Mouse (Mus musculus) limb, embryonic 13.5 days (tissue): Measurements from ENCODE around the gene Actr6. TPM values are rescaled to one million over a fixed set of nuclear protein-coding genes. Genes with fewer than 3 reads are reported as not detected.
"Not testable (repeated sequence)": the region's sequence is repeated elsewhere in the genome, so short reads cannot be mapped to it uniquely, and the experiment has no call there.

Experiments used
- ATAC-seq: fragments of 200-750 bp; cut with Nextera tagmentation; 2 replicates; pipeline ENCODE4 v1.8.0; 2017; ENCODE audit warnings: low read depth, moderate number of reproducible peaks, moderate TSS enrichment; ENCODE audit not compliant: low FRiP score
- H3K27ac ChIP-seq: fragments of 300-500 bp; sonication (generic); 2 replicates; pipeline ENCODE4 v1.5.1; 2015; ENCODE audit warnings: inconsistent platforms, mild to moderate bottlenecking, moderate library complexity
- H3K27me3 ChIP-seq: fragments of 300-500 bp; sonication (generic); 2 replicates; pipeline ENCODE4 v1.6.1; 2015; ENCODE audit warnings: mild to moderate bottlenecking, inconsistent platforms
- H3K36me3 ChIP-seq: fragments of 300-500 bp; sonication (generic); 2 replicates; pipeline ENCODE4 v1.6.1; 2015; ENCODE audit warnings: inconsistent platforms, mild to moderate bottlenecking, moderate library complexity
- H3K4me1 ChIP-seq: fragments of 300-500 bp; sonication (generic); 2 replicates; pipeline ENCODE4 v1.6.1; 2015; ENCODE audit warnings: inconsistent platforms
- H3K4me2 ChIP-seq: fragments of 300-500 bp; sonication (generic); replicated peaks from 2 replicates; pipeline ENCODE4 v1.6.1; 2015; ENCODE audit warnings: inconsistent platforms, mild to moderate bottlenecking, moderate library complexity
- H3K4me3 ChIP-seq: fragments of 300-500 bp; sonication (generic); 2 replicates; pipeline ENCODE4 v1.5.1; 2015; ENCODE audit warnings: moderate library complexity, mild to moderate bottlenecking, inconsistent platforms
- H3K9ac ChIP-seq: fragments of 300-500 bp; sonication (generic); 2 replicates; pipeline ENCODE4 v1.6.1; 2015; ENCODE audit warnings: mild to moderate bottlenecking, inconsistent platforms
- H3K9me3 ChIP-seq: fragments of 300-500 bp; sonication (generic); 2 replicates; pipeline ENCODE4 v1.6.1; 2016; ENCODE audit warnings: inconsistent platforms
- WGBS: fragments of 180-500 bp; shearing (Covaris S2); methylation state at CpG from one replicate; pipeline ENCODE4 v1.1.7; 2015; 5-methylcytosine and 5-hydroxymethylcytosine counted together
- polyA plus RNA-seq: library from polyadenylated mRNA; unstranded; fragments of >200 nt; fragmentation: Nextera tagmentation; extraction: Ambion mirVana; gene quantifications from 2 replicates; pipeline ENCODE4 v1.2.1, GENCODE M21; 2015

Actr6 gene
- polyA plus RNA-seq, 1 experiment from 2014 or later = 41.8 TPM

DNA sequence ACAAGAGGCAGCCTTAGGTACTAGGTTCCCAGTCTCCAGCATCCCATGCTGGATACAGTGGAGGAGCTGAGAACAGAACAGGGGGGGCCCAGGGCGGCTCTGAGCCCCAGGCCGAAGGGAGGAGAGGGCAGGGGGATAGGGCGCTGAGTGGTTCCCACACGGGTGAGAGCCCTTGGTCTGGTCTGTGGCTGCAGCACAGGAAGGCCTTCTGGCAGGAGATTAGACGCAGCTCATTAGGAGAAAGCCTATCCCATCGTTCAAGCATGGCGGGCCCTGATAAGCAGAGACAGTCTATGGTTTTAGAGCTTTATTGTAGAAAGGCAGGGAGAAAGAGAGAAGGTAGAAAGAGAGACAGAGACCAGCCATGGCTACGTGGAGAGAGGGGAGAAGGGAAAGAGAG is 42.1 kb downstream of the Actr6 start:
- Histone ChIP-seq H3K4me1 (peaks cover 8% of the 10 kb centered on the region), H3K9me3 (no peaks in the 10 kb centered on the region), H3K27me3 (no peaks in the 10 kb centered on the region), H3K4me2 (no peak overlapping the region), H3K4me3 (no peak overlapping the region), H3K27ac (no peak overlapping the region), H3K36me3 (no peaks in the 10 kb centered on the region), H3K9ac (no peak overlapping the region)
- 63% methylated on average over 8 of the region's 8 CpGs for WGBS
- ATAC-seq = no peak

DNA sequence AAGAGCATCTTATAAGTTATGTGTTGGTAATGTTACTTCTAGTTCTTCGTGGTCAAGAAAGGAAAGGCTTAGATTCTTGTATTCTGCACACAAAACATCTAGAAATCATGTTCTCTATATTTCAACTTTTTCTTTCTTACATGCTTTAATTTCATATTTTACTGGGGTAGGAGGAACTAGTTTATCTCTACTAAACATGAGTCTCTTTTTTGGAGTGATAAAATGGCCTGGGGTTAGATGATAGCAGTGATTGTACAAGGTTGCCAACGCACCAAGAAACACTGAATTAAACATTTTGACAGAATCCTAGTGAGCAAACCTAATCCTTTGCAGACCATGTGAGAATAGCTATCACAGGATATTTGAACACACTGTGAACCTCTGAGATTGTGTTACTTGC is 44.6 kb downstream of the Actr6 start:
- no peak overlapping the region for H3K4me3 ChIP-seq
- no peaks in the 10 kb centered on the region for H3K9me3 ChIP-seq
- no peak for ATAC-seq
- no peaks in the 10 kb centered on the region for H3K27me3 ChIP-seq
- H3K4me2 ChIP-seq = no peak overlapping the region
- WGBS = 79% methylated on average over 2 of the region's 2 CpGs
- peaks cover 14% of the 10 kb centered on the region for H3K4me1 ChIP-seq
- H3K9ac ChIP-seq = no peak overlapping the region
- peaks cover 3% of the 10 kb centered on the region; the same call in 1 of the 2 replicates for H3K36me3 ChIP-seq
- H3K27ac ChIP-seq = no peak overlapping the region

DNA sequence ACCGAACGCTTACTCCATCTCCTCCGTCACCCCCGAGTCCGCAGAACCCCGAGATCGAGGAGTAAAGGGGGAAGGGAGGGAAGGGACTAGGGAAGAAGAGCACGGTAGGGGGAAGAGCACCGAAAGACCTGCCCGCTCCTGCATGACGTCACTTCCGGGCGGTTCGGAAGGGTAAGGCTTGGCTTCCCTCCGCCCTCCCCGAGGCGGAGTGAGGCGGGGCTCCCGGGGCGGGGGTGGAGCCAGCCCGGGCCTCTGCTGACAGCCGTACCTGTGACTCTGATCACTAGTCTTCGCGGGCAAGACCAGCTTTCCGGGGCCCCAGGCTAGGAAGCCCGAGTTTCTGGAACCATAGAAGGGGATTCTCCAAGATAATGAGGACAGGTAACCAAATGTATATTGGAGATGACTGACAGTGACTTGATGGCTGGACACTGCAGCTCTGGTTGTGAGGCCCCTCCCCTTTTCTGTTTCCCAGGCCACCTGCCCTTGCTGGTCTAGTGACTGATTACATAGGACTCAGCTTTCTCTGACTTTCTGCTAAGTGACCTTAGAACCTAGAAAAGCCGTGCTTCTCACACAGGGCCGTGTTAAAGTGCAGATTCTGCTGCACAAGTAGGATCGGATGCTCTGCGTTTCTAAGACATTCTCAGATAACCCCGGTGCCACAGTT is 45.8 kb downstream of the Actr6 start, which contains the start of gene Scyl2:
Gene Scyl2 (minus strand): TSS at position 147 of the 670 bp plus-strand sequence.
- 6% methylated on average over 28 of the region's 31 CpGs for WGBS
- H3K36me3 ChIP-seq = peaks cover 3% of the 10 kb centered on the region; the same call in 1 of the 2 replicates
- peak; percentile 98 for ATAC-seq
- peak within 1 kb of the TSS; percentile 97 for H3K4me3 ChIP-seq
- peak within 1 kb of the TSS; percentile 86 for H3K4me2 ChIP-seq
- H3K27me3 ChIP-seq = no peaks in the 10 kb centered on the region
- peak within 1 kb of the TSS; percentile 55; the same call in 1 of the 2 replicates for H3K27ac ChIP-seq
- H3K9ac ChIP-seq = peak within 1 kb of the TSS; percentile 94
- no peaks in the 10 kb centered on the region for H3K9me3 ChIP-seq
- H3K4me1 ChIP-seq = peaks cover 14% of the 10 kb centered on the region

DNA sequence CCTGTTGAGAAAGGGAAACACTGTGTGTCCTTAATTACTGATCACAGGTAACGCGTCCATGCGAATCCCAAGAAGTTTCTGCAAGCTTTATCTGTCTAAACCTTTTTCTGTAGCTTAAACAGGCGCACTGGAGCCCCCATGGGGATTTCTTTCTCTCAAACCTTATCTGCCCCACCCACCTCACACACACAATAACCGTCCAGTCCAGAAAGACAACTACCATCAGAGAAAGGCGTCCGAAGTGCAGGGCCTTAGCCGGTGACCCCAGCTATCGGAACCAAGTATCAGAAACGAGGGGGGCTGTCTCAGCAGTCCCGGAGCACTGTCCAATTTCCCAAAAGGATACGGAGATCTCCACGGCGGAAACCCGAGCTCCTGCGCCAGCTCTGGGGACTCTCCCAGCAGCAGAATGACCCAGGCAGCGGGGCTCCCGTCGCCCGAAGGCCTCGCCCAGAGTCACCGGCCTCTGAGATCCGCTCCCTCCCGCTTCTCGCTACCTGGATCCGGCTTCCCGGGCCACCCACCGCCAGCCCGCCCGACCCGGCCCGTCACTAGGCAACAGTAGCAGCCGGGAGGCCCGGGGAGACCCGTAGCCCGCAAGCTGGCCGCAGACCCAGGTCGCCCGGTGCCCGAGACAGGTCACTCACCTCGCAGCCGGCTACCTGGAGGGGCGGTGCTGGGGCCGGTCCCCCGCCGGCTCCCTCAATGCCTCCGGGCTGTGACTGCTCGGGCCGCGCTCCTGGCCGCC is 46.5 kb downstream of the Actr6 start:
- peak overlapping the region; percentile 55; the same call in 1 of the 2 replicates for H3K27ac ChIP-seq
- H3K4me2 ChIP-seq = peak overlapping the region; percentile 86
- no peaks in the 10 kb centered on the region for H3K9me3 ChIP-seq
- ATAC-seq = no peak; the same call in none of the 2 replicates
- H3K4me1 ChIP-seq = peaks cover 14% of the 10 kb centered on the region
- H3K36me3 ChIP-seq = peaks cover 3% of the 10 kb centered on the region; the same call in 1 of the 2 replicates
- peak overlapping the region; percentile 97 for H3K4me3 ChIP-seq
- no peaks in the 10 kb centered on the region for H3K27me3 ChIP-seq
- WGBS = under 1% methylated on average over 49 of the region's 51 CpGs
- peak overlapping the region; percentile 94 for H3K9ac ChIP-seq

DNA sequence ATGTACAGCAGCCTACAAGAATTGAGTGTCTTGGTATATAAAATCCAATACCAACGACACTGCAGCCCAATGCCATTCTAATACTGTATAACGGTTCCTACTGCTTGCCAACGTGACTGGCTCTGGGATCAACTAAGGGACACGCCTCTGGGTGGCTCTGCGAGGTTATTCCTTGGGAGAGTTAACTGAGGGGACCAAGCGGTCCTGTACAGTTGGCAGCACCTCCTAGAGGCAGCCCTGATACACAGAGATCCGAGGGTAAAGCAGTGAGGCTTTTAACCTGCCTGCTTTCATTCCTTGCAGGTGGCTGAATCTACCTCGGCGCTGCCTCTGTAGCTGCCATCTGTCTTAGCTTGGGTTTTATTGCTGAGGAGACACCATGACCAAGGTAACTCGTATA is 49.1 kb downstream of the Actr6 start:
- no peak for ATAC-seq

DNA sequence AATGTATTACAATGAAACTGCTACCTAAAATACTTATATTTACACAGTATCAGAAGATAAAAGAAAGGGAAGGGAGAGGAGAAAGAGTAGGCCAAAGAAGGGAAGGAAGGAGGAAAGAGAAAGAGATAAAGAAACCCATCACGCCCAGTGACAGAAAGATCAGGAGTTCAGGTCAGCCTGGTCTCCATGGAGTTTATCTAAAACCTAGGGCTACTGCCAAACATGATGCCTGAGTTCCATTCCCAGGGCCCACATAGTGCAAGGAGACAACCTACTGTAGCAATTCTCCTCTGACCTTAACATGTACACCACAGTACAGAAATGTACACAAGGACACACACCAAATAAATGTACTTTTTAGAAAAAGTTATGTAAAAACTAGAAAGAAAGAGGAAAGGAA is 49.9 kb downstream of the Actr6 start:
- Histone ChIP-seq H3K27me3 (no peaks in the 10 kb centered on the region), H3K27ac (no peak overlapping the region), H3K9ac (no peak overlapping the region), H3K4me3 (no peak overlapping the region), H3K9me3 (no peaks in the 10 kb centered on the region), H3K36me3 (peaks cover 9% of the 10 kb centered on the region; the same call in 1 of the 2 replicates), H3K4me1 (peaks cover 14% of the 10 kb centered on the region), H3K4me2 (no peak overlapping the region)
- 97% methylated on average over 1 of the region's 1 CpGs for WGBS
- no peak for ATAC-seq

More for the DNA sequence above, 49.1 kb downstream of the Actr6 start:
- no peaks in the 10 kb centered on the region for H3K27me3 ChIP-seq
- WGBS = 80% methylated on average over 10 of the region's 10 CpGs
- H3K27ac ChIP-seq = no peak overlapping the region
- H3K4me2 ChIP-seq = no peak overlapping the region
- peaks cover 14% of the 10 kb centered on the region for H3K4me1 ChIP-seq
- no peak overlapping the region for H3K4me3 ChIP-seq
- peaks cover 7% of the 10 kb centered on the region; the same call in 1 of the 2 replicates for H3K36me3 ChIP-seq
- H3K9ac ChIP-seq = no peak overlapping the region
- no peaks in the 10 kb centered on the region for H3K9me3 ChIP-seq

DNA sequence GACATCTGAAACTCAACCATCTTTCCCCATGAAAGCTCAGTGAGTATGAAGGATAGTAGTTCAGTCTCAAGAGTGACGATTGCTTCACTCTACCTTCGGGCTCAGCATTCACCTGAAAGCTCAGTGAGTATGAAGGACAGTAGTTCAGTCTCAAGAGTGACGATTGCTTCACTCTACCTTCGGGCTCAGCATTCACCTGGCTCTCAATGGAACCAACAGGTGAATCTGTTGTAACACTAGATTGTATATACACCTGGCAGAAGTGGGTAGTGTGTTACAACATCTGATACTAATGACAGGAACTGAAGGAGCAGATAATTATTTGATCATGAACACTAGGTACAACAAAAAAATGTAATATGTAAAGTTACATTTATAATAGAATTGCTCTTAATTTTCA is 50.4 kb downstream of the Actr6 start:
- ATAC-seq = no peak
- no peak overlapping the region for H3K4me3 ChIP-seq
- H3K36me3 ChIP-seq = peaks cover 9% of the 10 kb centered on the region; the same call in 1 of the 2 replicates
- no peak overlapping the region for H3K27ac ChIP-seq
- H3K9me3 ChIP-seq = no peaks in the 10 kb centered on the region
- H3K27me3 ChIP-seq = no peaks in the 10 kb centered on the region
- WGBS = 91% methylated on average over 4 of the region's 4 CpGs
- H3K9ac ChIP-seq = no peak overlapping the region
- H3K4me1 ChIP-seq = peaks cover 14% of the 10 kb centered on the region
- no peak overlapping the region for H3K4me2 ChIP-seq

DNA sequence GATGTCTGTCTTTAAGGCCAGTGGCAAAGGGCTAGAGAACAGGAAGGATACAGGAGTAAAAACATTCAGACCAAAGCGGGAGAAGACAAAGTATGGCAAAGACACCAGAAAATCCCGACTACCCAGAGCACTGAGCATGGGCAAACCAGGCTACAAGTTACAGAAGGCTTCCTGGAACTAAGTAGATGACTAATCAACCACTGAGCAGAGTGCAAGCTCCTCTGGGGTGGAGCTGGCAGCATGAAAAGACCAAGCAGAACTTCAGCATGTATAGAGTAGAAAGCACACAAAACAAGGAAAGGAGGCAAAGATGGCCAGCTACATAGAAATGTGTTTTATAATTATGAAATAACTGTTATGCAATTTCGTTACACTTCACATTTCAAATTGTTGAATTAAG is 51.6 kb downstream of the Actr6 start:
- Histone ChIP-seq H3K4me1 (peaks cover 10% of the 10 kb centered on the region), H3K27me3 (no peaks in the 10 kb centered on the region), H3K27ac (no peak overlapping the region), H3K36me3 (peaks cover 9% of the 10 kb centered on the region; the same call in 1 of the 2 replicates), H3K4me2 (no peak overlapping the region), H3K9ac (no peak overlapping the region), H3K4me3 (no peak overlapping the region), H3K9me3 (no peaks in the 10 kb centered on the region)
- no peak for ATAC-seq
- WGBS = 81% methylated on average over 3 of the region's 3 CpGs

DNA sequence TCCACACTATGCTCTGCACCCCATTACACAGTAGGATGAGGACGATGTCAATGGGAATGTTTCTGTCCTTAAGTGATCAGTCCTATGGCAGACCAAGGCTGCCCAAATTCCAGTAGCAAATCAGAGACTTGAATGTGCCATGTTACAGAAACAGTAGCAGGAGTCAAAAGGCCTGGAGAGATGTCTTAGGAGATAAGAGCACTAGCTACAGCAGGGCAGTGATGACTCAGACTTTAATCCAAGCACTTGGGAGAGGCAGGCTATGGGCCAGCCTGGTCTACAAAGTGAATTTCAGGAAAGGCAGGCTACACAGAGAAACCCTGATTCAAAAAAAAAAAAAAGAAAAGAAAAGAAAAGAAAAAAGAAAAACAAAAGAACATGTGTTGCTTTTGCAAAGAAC is 52.6 kb downstream of the Actr6 start:
- H3K36me3 ChIP-seq = peaks cover 9% of the 10 kb centered on the region; the same call in 1 of the 2 replicates
- H3K27ac ChIP-seq = no peak overlapping the region
- no peak for ATAC-seq
- no peaks in the 10 kb centered on the region for H3K9me3 ChIP-seq
- 0 out of 2 replicates have a peak, but pooled peaks cover 4% of the 10 kb centered on the region for H3K4me1 ChIP-seq
- H3K4me2 ChIP-seq = no peak overlapping the region
- no peak overlapping the region for H3K9ac ChIP-seq
- H3K4me3 ChIP-seq = no peak overlapping the region
- H3K27me3 ChIP-seq = no peaks in the 10 kb centered on the region
- WGBS = 92% methylated on average over 1 of the region's 1 CpGs

DNA sequence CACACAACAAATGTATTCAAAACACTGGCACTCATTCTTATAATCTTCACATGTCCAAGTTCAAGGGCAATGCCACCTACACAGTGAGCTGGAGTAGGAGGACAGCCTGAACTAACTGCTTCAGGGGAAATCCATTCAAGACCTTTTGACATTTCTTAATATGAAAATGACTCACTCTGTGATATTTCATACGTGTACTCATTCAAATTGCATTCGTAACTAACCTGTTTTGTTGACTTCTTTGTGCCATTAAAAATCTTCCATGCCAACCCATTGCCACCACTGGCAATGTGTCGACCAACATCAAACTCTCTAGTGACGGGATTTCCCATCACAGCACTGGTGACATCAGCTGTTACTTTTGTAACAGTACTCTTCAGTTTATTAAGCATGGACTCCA is 54.0 kb downstream of the Actr6 start:
- no peaks in the 10 kb centered on the region for H3K4me1 ChIP-seq
- H3K9me3 ChIP-seq = no peaks in the 10 kb centered on the region
- no peak overlapping the region for H3K4me3 ChIP-seq
- 90% methylated on average over 4 of the region's 4 CpGs for WGBS
- no peaks in the 10 kb centered on the region for H3K27me3 ChIP-seq
- H3K27ac ChIP-seq = no peak overlapping the region
- peaks cover 8% of the 10 kb centered on the region; the same call in 1 of the 2 replicates for H3K36me3 ChIP-seq
- no peak overlapping the region for H3K9ac ChIP-seq
- no peak overlapping the region for H3K4me2 ChIP-seq
- no peak for ATAC-seq

DNA sequence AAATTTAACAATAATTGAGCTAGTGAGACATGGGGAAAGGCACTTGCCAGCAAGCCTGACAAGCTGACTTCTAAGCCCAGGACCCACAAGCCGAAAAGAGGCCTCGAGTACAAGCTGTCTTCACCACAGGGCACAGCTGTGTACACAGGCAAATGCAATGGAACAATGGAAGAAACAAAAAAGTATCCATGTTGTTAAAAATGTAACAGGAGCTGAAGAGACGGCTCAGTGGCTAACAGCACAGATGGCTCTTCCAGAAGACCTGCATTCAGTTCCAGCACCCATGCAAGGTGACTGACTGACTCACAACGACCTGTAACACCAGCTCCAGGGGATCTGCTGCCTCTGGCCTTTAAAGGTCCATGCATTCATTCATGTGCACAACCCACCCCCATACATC is 55.5 kb downstream of the Actr6 start:
- no peak overlapping the region for H3K9ac ChIP-seq
- H3K4me2 ChIP-seq = no peak overlapping the region
- H3K4me3 ChIP-seq = no peak overlapping the region
- peaks cover 6% of the 10 kb centered on the region; the same call in 1 of the 2 replicates for H3K36me3 ChIP-seq
- no peak for ATAC-seq
- 77% methylated on average over 4 of the region's 4 CpGs for WGBS
- H3K9me3 ChIP-seq = no peaks in the 10 kb centered on the region
- no peaks in the 10 kb centered on the region for H3K4me1 ChIP-seq
- H3K27ac ChIP-seq = no peak overlapping the region
- H3K27me3 ChIP-seq = no peaks in the 10 kb centered on the region

DNA sequence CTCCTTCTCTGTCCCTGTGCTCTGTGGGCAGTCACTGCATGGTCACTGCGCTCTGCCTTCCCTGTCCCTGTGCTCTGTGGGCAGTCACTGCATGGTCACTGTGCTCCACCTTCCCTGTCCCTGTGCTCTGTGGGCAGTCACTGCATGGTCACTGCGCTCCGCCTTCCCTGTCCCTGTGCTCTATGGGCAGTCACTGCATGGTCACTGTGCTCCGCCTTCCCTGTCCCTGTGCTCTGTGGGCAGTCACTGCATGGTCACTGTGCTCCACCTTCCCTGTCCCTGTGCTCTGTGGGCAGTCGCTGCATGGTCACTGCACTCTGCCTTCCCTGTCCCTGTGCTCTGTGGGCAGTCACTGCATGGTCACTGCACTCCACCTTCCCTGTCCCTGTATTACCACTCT is 61.7 kb downstream of the Actr6 start:
- not testable (repeated sequence) for H3K27me3 ChIP-seq, H3K9ac ChIP-seq, ATAC-seq, H3K9me3 ChIP-seq, H3K36me3 ChIP-seq, H3K27ac ChIP-seq, H3K4me1 ChIP-seq, H3K4me2 ChIP-seq, H3K4me3 ChIP-seq
- WGBS = 94% methylated on average over 5 of the region's 5 CpGs
